Mouse (Mus musculus): ENCODE measurements around the gene Pgap3. TPM values are rescaled to one million over a fixed set of nuclear protein-coding genes. Genes with fewer than 3 reads are reported as not detected.

Pgap3 gene
- polyA plus RNA-seq (2014; fragmentation: Illumina TruSeq; extraction: RNeasy Lipid Tissue Mini Kit (QIAGEN cat#74804); ENCODE audit: low read depth, low replicate concordance) = 0.35 TPM

DNA sequence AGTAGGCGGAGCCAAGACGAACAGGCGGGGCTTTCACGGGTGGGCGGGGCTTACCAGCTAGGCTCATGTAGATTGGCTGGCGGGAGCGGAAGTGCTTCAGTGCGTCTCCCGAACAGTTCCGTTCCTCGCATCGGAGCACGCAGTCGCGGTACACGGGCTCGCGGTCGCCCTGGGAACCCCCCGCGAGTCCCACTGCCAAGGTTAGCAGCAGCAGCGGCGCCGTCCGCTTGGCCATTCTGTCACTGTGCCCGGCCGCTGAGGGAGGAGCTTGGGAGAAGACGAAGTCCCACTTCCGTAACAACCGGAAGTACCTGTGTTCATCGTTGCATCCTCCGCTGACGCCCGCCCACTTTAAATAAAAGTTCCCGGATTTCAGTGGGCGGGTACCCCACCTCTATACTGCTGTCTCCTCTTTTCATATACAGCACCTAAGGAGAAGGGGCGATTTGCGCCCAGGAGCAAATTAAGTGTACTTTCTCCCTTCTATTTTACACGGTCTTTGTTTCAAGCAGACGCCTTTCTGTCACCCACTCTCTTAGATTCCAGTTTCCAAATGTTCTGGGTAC lies at the start of gene Pgap3:
TSS of gene Pgap3 (minus strand) at position 330 of the 566 bp plus-strand sequence.

DNA sequence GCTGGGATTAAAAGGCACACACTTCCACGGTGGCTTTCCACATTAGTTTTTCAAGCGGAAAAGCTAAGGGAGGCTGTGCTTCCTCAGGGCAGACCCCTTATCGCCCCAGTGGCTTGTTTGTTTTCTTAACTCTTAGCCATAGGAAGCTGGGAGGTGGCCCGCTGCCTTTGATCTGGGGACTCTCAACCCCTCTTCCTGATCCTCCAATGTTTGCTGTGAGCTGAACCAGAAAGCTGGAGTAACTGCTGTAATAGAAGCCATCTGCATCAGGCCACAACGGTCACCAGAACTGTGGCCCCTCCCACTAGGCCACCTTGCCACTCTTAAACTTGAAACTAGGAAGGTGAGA lies 45.9 kb upstream of the Pgap3 start, which contains the start of gene Grb7:
TSS of gene Grb7 (plus strand) at position 182 of the 349 bp plus-strand sequence.

DNA sequence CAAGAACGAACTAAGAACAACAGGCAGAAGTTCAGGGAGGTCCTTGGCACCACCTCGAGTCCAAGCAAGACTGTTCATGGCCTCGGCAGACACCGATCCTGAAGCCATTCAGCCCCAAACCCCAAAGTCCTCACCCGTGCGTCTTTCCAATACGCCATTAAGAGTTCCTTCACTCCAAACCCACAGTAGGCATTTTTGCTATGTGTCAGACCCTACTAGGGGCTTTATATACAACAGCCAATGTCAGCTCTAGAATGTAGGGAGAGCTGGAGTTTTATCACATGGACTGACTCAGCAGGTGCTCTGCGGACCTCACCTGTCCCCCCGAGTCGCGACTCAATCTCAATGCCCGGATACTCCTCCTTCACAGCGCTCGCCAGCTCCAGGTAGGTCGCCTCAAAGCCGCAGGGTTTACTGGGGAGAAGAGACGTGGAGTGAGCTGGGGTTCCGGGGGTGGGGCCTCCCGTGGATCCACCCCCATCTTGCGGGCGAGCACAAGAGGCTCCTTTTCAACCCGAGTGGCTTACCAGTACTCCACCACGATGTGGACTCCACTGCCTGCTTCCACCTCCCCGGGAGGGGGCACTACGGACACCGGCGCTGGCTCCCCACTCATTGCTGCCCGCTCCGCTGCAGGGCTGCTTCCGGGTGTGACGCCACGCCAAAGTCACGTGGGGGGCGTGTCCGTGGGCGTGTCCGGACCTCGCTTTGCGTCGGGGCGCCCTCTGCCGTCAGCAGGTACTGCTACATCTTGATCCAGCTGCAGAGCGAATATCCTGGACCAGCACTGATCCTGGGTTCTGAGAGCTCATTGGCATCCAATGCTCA lies 38.3 kb upstream of the Pgap3 start, which contains the start of gene Mien1:
TSS of gene Mien1 (minus strand) at position 661 of the 828 bp plus-strand sequence.

DNA sequence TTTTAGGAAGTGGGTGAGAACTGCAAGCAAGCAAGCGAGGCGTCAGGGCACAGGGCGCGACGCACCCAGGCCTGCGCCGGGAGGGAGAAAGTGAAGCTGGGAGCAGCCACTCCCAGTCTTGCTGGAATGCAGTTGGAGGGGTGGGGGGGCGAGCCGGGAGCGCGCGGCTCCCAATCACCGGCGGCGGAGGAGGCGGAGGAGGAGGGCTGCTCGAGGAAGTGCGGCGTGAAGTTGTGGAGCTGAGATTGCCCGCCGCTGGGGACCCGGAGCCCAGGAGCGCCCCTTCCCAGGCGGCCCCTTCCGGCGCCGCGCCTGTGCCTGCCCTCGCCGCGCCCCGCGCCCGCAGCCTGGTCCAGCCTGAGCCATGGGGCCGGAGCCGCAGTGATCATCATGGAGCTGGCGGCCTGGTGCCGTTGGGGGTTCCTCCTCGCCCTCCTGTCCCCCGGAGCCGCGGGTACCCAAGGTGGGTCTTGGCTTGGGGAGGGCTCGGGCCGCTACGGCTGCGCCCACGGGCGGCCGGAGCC lies 12.0 kb upstream of the Pgap3 start, which contains the start of gene Erbb2:
TSS of gene Erbb2 (plus strand) at position 198 of the 524 bp plus-strand sequence.

DNA sequence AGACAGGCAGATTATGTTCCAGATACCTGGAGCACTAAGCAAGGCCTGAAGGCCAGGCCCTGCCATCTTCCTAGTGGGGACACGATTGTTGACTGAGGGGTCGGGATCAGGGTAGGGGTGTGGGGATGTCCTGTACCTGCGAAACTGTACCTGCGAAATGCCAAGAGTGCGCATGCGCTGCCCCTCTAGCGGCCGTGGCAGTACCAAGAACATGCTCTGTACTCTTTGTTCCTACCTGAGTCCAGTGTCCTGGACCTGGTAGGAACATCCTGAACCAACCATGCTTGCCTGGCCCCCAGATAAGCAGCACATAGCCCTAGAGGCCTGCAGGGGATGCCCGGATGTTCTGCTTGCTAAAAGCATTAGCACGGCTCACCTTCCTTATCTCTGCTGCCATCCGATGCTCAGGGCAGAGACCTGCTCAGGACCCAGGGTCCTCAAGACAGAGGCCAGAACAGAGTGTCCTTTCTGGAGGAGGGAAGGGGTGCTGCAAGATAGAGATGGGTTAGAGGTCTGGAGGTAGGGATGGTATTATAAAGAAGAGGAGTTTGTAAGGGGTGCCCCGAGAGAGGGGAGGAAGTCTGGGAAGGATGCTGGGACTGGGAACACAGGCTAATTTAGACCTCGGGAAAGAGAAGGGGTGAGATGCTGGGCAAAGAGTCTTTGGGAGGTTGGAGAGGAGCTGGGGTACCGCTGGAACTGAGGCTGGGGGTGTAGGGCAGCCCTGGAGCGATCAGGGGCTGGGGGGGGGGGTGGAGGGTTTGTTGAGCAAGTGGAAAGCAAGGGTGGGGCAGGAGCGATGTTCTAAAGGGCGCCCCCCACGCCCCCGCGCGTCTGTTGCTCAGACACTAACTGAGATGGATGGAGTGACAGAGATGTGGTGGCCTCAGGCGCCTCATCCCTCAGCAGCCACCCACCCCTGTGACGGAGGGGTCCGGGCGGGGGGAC lies 14.4 kb downstream of the Pgap3 start, which contains the start of gene Pnmt:
TSS of gene Pnmt (plus strand) at position 813 of the 948 bp plus-strand sequence.

DNA sequence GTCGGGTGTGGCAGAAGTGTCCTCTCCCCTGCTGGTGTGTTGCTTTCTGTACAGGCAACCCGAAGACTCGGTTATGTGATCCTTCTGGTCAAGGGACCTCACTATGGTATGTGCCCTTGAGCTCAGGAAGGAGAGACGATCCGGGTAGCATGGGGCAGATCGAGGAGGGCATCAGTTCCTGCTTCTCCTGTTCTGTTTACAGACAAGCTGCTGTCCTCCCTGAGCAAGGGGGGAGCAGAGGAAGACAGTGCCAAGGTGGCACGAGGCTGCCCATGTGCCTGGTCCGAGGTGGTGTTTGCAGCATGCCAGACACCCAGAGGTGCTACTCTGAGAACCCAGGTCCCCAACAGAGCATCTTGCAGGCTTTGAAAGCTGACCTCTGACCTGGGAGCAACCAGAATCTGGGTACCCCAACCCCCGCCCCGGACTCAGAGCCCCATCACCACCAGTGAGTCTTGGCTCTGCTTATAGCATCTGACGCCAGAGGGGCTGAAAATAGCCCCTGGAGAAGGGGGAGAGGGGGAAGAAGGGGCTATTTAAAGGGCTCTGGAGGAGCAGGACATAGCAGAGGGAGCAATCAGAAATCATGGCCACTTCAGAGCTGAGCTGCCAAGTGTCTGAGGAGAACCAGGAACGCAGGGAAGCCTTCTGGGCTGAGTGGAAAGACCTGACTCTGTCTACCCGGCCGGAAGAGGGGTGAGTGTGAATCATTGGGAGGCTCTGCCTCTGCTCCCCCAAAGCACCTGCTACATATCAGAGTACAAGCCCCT lies 16.8 kb downstream of the Pgap3 start, which contains the start of gene Tcap:
TSS of gene Tcap (plus strand) at position 551 of the 770 bp plus-strand sequence.

DNA sequence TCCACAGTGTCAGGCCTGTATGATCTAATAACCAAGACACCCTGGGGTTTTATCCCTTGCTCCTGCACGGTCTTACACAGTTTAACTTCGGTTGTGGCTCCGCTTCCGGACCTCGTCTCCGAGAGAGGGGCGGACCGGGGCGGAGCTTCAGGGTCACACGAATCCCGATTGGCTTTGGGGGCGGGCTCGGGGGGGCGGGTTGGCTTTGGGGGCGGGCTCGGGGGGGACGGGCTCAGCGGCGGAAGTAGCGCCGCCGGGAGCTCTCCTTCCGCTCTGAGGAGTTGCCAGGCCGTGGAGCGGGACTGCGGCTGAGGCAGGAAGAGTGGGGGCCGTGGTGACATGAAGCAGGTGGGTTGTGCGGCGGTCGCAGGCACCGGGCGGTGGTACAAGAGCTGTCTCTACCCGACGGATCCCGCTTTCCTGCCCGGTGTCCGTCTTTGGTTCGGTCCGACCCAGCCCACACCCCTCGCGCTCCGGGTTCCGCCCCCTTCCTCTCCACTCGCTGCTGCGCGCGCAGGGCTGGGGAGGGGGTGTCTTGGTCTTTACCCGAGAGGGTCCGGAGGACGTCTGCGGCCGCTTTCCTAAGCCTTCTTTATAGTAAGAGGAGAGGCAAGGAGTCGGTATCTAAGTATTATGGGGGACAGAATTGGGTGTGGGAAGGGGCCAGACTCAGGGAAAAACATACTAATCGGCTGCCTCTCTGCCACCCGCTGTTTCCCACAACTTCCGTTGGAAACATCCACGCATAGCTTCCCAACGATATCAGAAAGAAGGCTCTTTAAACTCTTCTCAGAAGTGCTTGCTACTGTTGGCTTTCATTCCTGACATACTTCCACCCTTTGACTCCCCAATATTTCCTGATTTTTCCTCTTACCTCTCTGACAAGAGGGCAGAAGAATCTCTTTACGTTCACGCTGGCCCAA lies 41.9 kb downstream of the Pgap3 start, which contains the start of gene Stard3:
TSS of gene Stard3 (plus strand) at position 208 of the 923 bp plus-strand sequence.

DNA sequence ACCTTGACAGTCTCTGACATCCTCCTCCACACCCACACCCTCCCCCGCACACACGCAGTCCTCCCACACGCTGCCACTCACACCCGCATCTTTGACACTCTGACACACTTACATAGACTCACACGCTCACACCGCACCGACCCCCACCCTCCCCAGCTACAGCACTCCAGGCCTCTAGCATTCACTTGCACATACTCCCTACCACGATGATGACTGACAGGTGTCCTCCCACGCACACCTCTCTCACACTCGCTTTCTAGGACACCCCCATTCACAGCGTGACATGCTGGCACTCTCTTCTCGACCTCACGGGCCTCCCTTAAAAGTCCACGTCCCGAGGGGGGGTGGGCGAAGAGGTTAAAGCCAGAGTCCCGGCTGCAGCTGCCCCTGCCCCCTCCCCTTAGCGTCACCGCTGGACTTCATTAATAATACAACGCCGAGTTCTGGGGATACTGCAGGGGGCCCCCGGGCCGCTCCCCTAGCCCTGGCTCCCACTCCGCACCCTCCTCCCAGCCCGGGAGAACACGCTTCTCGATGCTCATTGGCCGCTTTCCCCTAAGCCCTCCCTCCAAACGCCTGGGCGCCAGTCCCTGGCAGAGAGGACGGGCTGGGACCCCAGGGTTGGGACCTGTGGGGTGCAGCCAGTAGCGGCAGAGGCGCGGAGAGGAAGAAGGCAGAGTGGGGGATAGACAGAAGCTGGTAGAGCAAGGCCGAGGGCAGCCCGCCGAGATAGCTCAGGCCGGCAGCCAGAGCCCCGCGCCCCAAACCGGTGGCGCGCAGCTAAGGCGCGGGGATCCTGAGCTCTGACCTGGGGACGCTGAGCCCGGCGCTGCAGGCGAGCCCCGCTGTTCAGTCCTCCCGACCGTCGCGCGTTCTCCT lies 52.0 kb downstream of the Pgap3 start, which contains the start of gene Ppp1r1b:
TSS of gene Ppp1r1b (plus strand) at position 322 of the 879 bp plus-strand sequence.

Other genes starting within 250 kb of the Pgap3 start
- gene Med1, start 207.2 kb downstream of the Pgap3 start, polyA plus RNA-seq (2014; fragmentation: Illumina TruSeq; extraction: RNeasy Lipid Tissue Mini Kit (QIAGEN cat#74804); ENCODE audit: low read depth, low replicate concordance) = 59.5 TPM
- 40.4 TPM for gene Cdk12, start 197.4 kb downstream of the Pgap3 start, polyA plus RNA-seq (2014; fragmentation: Illumina TruSeq; extraction: RNeasy Lipid Tissue Mini Kit (QIAGEN cat#74804); ENCODE audit: low read depth, low replicate concordance)
- not detected for gene Neurod2, start 70.8 kb downstream of the Pgap3 start, polyA plus RNA-seq (2014; fragmentation: Illumina TruSeq; extraction: RNeasy Lipid Tissue Mini Kit (QIAGEN cat#74804); ENCODE audit: low read depth, low replicate concordance)
- gene Ppp1r1b, start 52.1 kb downstream of the Pgap3 start, polyA plus RNA-seq (2014; fragmentation: Illumina TruSeq; extraction: RNeasy Lipid Tissue Mini Kit (QIAGEN cat#74804); ENCODE audit: low read depth, low replicate concordance) = not detected
- 1.4 TPM for gene Stard3, start 42.1 kb downstream of the Pgap3 start, polyA plus RNA-seq (2014; fragmentation: Illumina TruSeq; extraction: RNeasy Lipid Tissue Mini Kit (QIAGEN cat#74804); ENCODE audit: low read depth, low replicate concordance)
- not detected for gene Tcap, start 16.7 kb downstream of the Pgap3 start, polyA plus RNA-seq (2014; fragmentation: Illumina TruSeq; extraction: RNeasy Lipid Tissue Mini Kit (QIAGEN cat#74804); ENCODE audit: low read depth, low replicate concordance)
- not detected for gene Pnmt, start 14.0 kb downstream of the Pgap3 start, polyA plus RNA-seq (2014; fragmentation: Illumina TruSeq; extraction: RNeasy Lipid Tissue Mini Kit (QIAGEN cat#74804); ENCODE audit: low read depth, low replicate concordance)
- 0.23 TPM for gene Erbb2, start 12.0 kb upstream of the Pgap3 start, polyA plus RNA-seq (2014; fragmentation: Illumina TruSeq; extraction: RNeasy Lipid Tissue Mini Kit (QIAGEN cat#74804); ENCODE audit: low read depth, low replicate concordance)
- 46.0 TPM for gene Mien1, start 38.5 kb upstream of the Pgap3 start, polyA plus RNA-seq (2014; fragmentation: Illumina TruSeq; extraction: RNeasy Lipid Tissue Mini Kit (QIAGEN cat#74804); ENCODE audit: low read depth, low replicate concordance)
- not detected for gene Grb7, start 45.9 kb upstream of the Pgap3 start, polyA plus RNA-seq (2014; fragmentation: Illumina TruSeq; extraction: RNeasy Lipid Tissue Mini Kit (QIAGEN cat#74804); ENCODE audit: low read depth, low replicate concordance)
- 0.52 TPM for gene Ikzf3, start 145.5 kb upstream of the Pgap3 start, polyA plus RNA-seq (2014; fragmentation: Illumina TruSeq; extraction: RNeasy Lipid Tissue Mini Kit (QIAGEN cat#74804); ENCODE audit: low read depth, low replicate concordance)
- not detected for gene Zpbp2, start 150.6 kb upstream of the Pgap3 start, polyA plus RNA-seq (2014; fragmentation: Illumina TruSeq; extraction: RNeasy Lipid Tissue Mini Kit (QIAGEN cat#74804); ENCODE audit: low read depth, low replicate concordance)
- 19.8 TPM for gene Ormdl3, start 186.9 kb upstream of the Pgap3 start, polyA plus RNA-seq (2014; fragmentation: Illumina TruSeq; extraction: RNeasy Lipid Tissue Mini Kit (QIAGEN cat#74804); ENCODE audit: low read depth, low replicate concordance)
- gene Lrrc3c, start 197.8 kb upstream of the Pgap3 start, polyA plus RNA-seq (2014; fragmentation: Illumina TruSeq; extraction: RNeasy Lipid Tissue Mini Kit (QIAGEN cat#74804); ENCODE audit: low read depth, low replicate concordance) = not detected
- gene Gm12355, start 225.2 kb upstream of the Pgap3 start, polyA plus RNA-seq (2014; fragmentation: Illumina TruSeq; extraction: RNeasy Lipid Tissue Mini Kit (QIAGEN cat#74804); ENCODE audit: low read depth, low replicate concordance) = 0.64 TPM
- gene Gsdma3, start 225.9 kb upstream of the Pgap3 start, polyA plus RNA-seq (2014; fragmentation: Illumina TruSeq; extraction: RNeasy Lipid Tissue Mini Kit (QIAGEN cat#74804); ENCODE audit: low read depth, low replicate concordance) = not detected
- not detected for gene Gsdma2, start 246.3 kb upstream of the Pgap3 start, polyA plus RNA-seq (2014; fragmentation: Illumina TruSeq; extraction: RNeasy Lipid Tissue Mini Kit (QIAGEN cat#74804); ENCODE audit: low read depth, low replicate concordance)